Comparison of ENCODE assay signal across 9 mouse cellular contexts in genomic region chr10:67311277-67311959, GRCm38 (mm10). TPM values are rescaled to one million over a fixed set of nuclear protein-coding genes. Genes with fewer than 3 reads are reported as not detected.
DNase-seq lines count a peak whose midpoint lies in the region; ATAC-seq and TF ChIP-seq lines count a peak whose summit lies in the region.
"Had no signal": no experiment of that assay in that cellular context is flagged by ENCODE, and none has a peak within 500 bp of the region (broad histone marks: within the 10 kb centered on the region; RNA-seq: fewer than 3 reads in every experiment).

No protein-coding gene starts in this region.

- no peak overlapping the region for H3K4me3 ChIP-seq in limb, embryonic 14.5 days (replicated peaks; ENCODE audit: low read length)
- no peak overlapping the region for H3K4me3 ChIP-seq in midbrain, postnatal 0 days (ENCODE audit: low read depth, low read length)
- H3K4me3 ChIP-seq: heart, embryonic 13.5 days had no signal

- no peaks in the 10 kb centered on the region for H3K27me3 ChIP-seq in limb, embryonic 14.5 days (ENCODE audit: control insufficient read depth, insufficient read depth, low read length)
- no peaks in the 10 kb centered on the region for H3K27me3 ChIP-seq in midbrain, postnatal 0 days (ENCODE audit: insufficient read depth, low read length)

- H3K4me2 ChIP-seq in limb, embryonic 14.5 days (replicated peaks; ENCODE audit: low read depth, low read length, severe bottlenecking): no peak overlapping the region
- no peak overlapping the region for H3K4me2 ChIP-seq in midbrain, postnatal 0 days (ENCODE audit: low read depth, low read length, poor library complexity, severe bottlenecking)
- H3K4me2 ChIP-seq: heart, embryonic 13.5 days had no signal

- DNase-seq in A20 (ENCODE audit: low read depth, low spot score) (peak; percentile 77), MN1 (ENCODE audit: low spot score) (peak; percentile 70)
- DNase-seq in cerebellum, postnatal 4 days (ENCODE audit: low spot score in 2 of 2): peak; percentile 30 to 52
- peak; percentile 31 to 39 for DNase-seq in gastrocnemius, adult 8-10 months (ENCODE audit: low spot score in 2 of 2)
- DNase-seq in kidney, adult 8-10 months: peak; percentile 64 to 81
- peak; percentile 77 for DNase-seq in limb, embryonic 14.5 days (ENCODE audit: low spot score)
- DNase-seq in midbrain, postnatal 0 days (ENCODE audit: low spot score): peak; percentile 82
- peak; percentile 68 for DNase-seq in thymus, postnatal 4 days

- H3K27ac ChIP-seq in limb, embryonic 14.5 days (replicated peaks; ENCODE audit: low read depth, low read length): no peak overlapping the region
- H3K27ac ChIP-seq in midbrain, postnatal 0 days (ENCODE audit: low read depth, low read length): no peak overlapping the region

- TF ChIP-seq POLR2A in limb, embryonic 14.5 days (IDR thresholded peaks at IDR 0.05; ENCODE audit: borderline replicate concordance, extremely low read depth, insufficient read depth, insufficient read length): peak; percentile 32; the same call in 1 of the 2 replicates

- TF ChIP-seq CTCF in midbrain, postnatal 0 days (IDR thresholded peaks at IDR 0.05): peak; percentile 86

- H3K4me1 ChIP-seq in limb, embryonic 14.5 days (ENCODE audit: control insufficient read depth, insufficient read depth, low read length): 0 out of 2 replicates have a peak, but pooled peaks cover 3% of the 10 kb centered on the region
- no peaks in the 10 kb centered on the region for H3K4me1 ChIP-seq in midbrain, postnatal 0 days (ENCODE audit: insufficient read depth, low read length)
- H3K4me1 ChIP-seq: heart, embryonic 13.5 days had no signal

- no peaks in the 10 kb centered on the region for H3K9me3 ChIP-seq in limb, embryonic 14.5 days (ENCODE audit: control insufficient read depth, low read length)
- no peaks in the 10 kb centered on the region for H3K9me3 ChIP-seq in midbrain, postnatal 0 days (ENCODE audit: low read length)
- H3K9me3 ChIP-seq: heart, embryonic 13.5 days had no signal

- ATAC-seq in limb, embryonic 14.5 days (ENCODE audit: low FRiP score, low read depth): peak; percentile 72
- peak; percentile 72; the same call in 1 of the 2 replicates for ATAC-seq in midbrain, postnatal 0 days (ENCODE audit: low FRiP score)

- no peaks in the 10 kb centered on the region for H3K36me3 ChIP-seq in limb, embryonic 14.5 days (ENCODE audit: control insufficient read depth, insufficient read depth, low read length)
- H3K36me3 ChIP-seq in midbrain, postnatal 0 days (ENCODE audit: insufficient read depth, low read length): no peaks in the 10 kb centered on the region
- H3K36me3 ChIP-seq: heart, embryonic 13.5 days had no signal

- H3K9ac ChIP-seq in limb, embryonic 14.5 days (ENCODE audit: low read depth, low read length, severe bottlenecking): no peak overlapping the region
- H3K9ac ChIP-seq in midbrain, postnatal 0 days (replicated peaks; ENCODE audit: low read length, poor library complexity, severe bottlenecking): no peak overlapping the region
- H3K9ac ChIP-seq: heart, embryonic 13.5 days had no signal

- 23% methylated on average over 9 of the region's 9 CpGs for WGBS in limb, embryonic 14.5 days
- WGBS in midbrain, postnatal 0 days: 43% methylated on average over 9 of the region's 9 CpGs

RNA-seq across cellular contexts. Expression of gene Nrbf2, which starts 26.3 kb away (rescaled TPM):
- total RNA-seq in gastrocnemius, adult 8-10 months (2022): 10 to 100 TPM; 11.0 to 14.8 (median 14.1) TPM
- 12.5 and 16.8 TPM in 2 replicates for polyA plus RNA-seq in limb, embryonic 14.5 days (2012; rRNA removed)
- 38.7 and 41.4 TPM in 2 replicates for polyA plus RNA-seq in limb, embryonic 14.5 days (2014; fragmentation: Nextera tagmentation; extraction: Ambion mirVana)
- total RNA-seq in midbrain, postnatal 0 days (2014; rRNA removed): 15.5 and 17.3 TPM in 2 replicates
- 34.4 and 36.1 TPM in 2 replicates for polyA plus RNA-seq in midbrain, postnatal 0 days (2015; fragmentation: Nextera tagmentation; extraction: Ambion mirVana)
